Mouse (Mus musculus): Measurements from ENCODE around the gene Gm40193. TPM values are rescaled to one million over a fixed set of nuclear protein-coding genes. Genes with fewer than 3 reads are reported as not detected.
"Not testable (repeated sequence)": the region's sequence is repeated elsewhere in the genome, so short reads cannot be mapped to it uniquely, and the experiment has no call there.

Gm40193 gene
- polyA plus RNA-seq (2015; fragmentation: Nextera tagmentation; extraction: Ambion mirVana), result not detected in 2 replicates

DNA sequence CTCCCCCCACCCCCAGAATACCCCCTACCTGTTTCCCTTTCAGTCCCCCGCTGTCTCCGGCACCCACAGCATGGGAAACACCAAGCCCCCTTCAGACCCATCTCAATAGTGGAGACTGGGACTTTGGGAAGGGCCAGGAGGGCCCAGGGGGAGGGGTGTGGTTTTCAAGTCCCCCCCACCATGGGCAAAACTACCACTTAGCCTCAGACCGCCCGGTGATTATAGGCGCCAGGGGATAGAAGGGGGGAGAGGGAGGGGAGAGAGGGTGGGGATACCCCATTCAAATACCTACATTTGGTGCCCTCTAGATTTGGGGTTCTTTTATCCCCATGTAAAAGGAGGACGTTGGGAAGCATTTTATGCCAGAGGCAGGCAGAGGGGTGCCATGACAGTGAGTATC, at the start of gene Gm40193:
TSS of gene Gm40193 (minus strand) at position 101 of the 400 bp plus-strand sequence.
- WGBS, result 77% methylated on average over 6 of the region's 6 CpGs
- H3K27ac ChIP-seq (replicated peaks), result no peak within 1 kb of the TSS

DNA sequence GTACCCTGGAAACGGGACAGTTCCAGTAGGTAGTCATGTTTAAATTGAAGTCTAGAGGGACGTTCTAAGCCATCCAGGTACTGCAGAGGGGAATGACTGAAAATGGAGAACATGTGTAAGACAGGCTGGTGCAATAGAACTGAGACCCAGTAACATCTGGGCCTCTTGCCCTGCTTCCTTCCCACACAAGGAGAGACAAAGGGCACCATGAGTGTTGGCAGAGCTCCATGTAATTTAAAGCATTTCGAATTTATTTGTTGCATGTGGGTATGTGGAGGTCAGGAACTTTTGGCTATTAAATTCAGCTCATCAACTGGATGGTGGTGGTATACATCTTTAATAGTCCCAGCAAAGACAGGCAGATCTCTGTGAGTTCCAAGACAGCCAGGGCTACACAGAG, 49.5 kb upstream of the Gm40193 start:
- no peaks in the 10 kb centered on the region for H3K9me3 ChIP-seq (replicated peaks)
- H3K4me1 ChIP-seq, result peaks cover 70% of the 10 kb centered on the region
- no peak overlapping the region for H3K9ac ChIP-seq (replicated peaks)
- 77% methylated on average over 3 of the region's 3 CpGs for WGBS
- no peaks in the 10 kb centered on the region for H3K27me3 ChIP-seq (replicated peaks)
- no peak overlapping the region for H3K4me2 ChIP-seq
- no peak for ATAC-seq (ENCODE audit: low FRiP score)
- H3K36me3 ChIP-seq, result no peaks in the 10 kb centered on the region
- H3K27ac ChIP-seq (replicated peaks), result no peak overlapping the region
- H3K4me3 ChIP-seq (replicated peaks), result no peak overlapping the region

More for the DNA sequence above, at the start of gene Gm40193:
- no peak within 1 kb of the TSS for H3K4me2 ChIP-seq
- peaks cover 15% of the 10 kb centered on the region for H3K36me3 ChIP-seq
- ATAC-seq (ENCODE audit: low FRiP score), result no peak
- H3K4me3 ChIP-seq (replicated peaks), result no peak within 1 kb of the TSS
- H3K9ac ChIP-seq (replicated peaks), result no peak within 1 kb of the TSS
- no peaks in the 10 kb centered on the region; the same call in 1 of the 2 replicates for H3K27me3 ChIP-seq (replicated peaks)
- H3K4me1 ChIP-seq, result no peaks in the 10 kb centered on the region
- H3K9me3 ChIP-seq (replicated peaks), result no peaks in the 10 kb centered on the region

DNA sequence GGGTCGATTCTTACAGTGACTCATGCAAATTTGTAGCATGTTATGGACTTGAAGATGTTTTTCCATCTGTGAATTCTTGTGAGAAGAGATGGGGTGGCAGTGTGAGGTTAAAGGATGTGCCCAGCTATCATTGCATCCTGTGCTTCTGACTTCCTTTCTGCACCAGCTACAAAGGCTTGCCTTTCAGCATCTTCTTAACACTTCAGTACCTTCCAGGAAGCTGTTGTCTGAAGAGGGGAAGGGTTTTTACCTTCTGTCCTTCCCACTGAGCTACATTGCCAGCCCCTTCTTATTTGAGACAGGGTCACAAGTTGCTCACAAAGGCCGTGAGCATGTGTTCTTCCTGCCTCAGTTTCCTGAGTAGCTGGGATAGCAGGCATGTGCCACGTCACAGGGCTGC, 48.2 kb upstream of the Gm40193 start:
- Histone ChIP-seq H3K4me1 (peaks cover 69% of the 10 kb centered on the region), H3K9ac (replicated peaks) (no peak overlapping the region), H3K27ac (replicated peaks) (no peak overlapping the region), H3K9me3 (replicated peaks) (no peaks in the 10 kb centered on the region), H3K36me3 (no peaks in the 10 kb centered on the region), H3K27me3 (replicated peaks) (no peaks in the 10 kb centered on the region), H3K4me2 (no peak overlapping the region), H3K4me3 (replicated peaks) (no peak overlapping the region)
- ATAC-seq (ENCODE audit: low FRiP score), result no peak
- 94% methylated on average over 3 of the region's 3 CpGs for WGBS

DNA sequence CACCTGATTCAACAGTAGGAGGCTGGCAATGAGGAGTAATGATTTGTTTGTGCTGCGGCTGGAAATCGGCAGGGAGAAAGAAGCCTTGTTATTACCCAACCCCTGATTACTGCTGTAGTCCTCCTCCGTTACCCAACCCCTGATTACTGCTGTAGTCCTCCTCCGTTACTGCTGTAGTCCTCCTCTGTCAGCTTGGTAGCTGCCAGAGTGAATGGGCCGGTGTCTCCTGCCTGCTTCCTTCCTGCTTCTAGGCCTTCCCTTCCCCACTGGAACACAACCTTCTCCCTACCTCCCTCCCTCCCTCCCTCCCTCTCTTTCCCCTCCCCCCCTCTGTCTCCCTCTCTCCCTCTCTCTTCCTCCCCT, 47.6 kb upstream of the Gm40193 start:
- no peaks in the 10 kb centered on the region for H3K36me3 ChIP-seq
- ATAC-seq (ENCODE audit: low FRiP score), result no peak
- H3K4me2 ChIP-seq, result no peak overlapping the region
- peaks cover 65% of the 10 kb centered on the region for H3K4me1 ChIP-seq
- H3K9ac ChIP-seq (replicated peaks), result no peak overlapping the region
- no peaks in the 10 kb centered on the region for H3K9me3 ChIP-seq (replicated peaks)
- no peak overlapping the region for H3K4me3 ChIP-seq (replicated peaks)
- 46% methylated on average over 5 of the region's 5 CpGs for WGBS
- H3K27ac ChIP-seq (replicated peaks), result no peak overlapping the region
- no peaks in the 10 kb centered on the region for H3K27me3 ChIP-seq (replicated peaks)

DNA sequence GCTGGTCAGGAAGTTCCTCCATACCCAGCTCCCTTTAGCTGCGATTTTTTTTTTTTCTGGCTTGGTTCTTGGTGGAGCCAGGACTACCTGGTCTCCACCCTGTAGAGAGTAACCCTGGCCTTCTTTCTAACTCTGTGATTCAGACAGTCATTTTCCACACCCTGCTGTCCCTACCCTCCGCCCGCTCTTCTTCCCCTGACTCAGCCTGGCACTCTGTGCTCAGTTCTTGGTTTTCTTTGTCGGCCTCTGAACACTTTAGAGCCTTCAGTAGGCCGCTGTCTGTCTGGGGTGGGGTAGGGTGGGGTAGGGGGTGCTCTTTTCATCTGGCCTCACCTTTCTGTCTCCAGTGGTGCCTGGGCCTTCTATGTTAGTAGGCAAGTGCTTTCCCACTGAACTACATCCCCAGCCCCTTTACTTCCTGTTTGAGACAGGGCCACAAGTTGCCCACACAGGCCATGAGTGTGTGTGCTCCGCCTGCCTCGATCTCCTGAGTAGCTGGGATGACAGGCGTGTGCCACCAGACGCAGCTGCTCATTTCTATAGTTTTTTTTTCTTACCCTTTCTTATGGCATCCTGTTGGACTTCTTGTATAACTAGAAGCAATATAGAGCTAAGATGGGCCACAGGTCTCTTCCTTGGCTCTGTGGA, 47.1 kb upstream of the Gm40193 start:
- Histone ChIP-seq H3K4me2 (no peak overlapping the region), H3K4me1 (peaks cover 60% of the 10 kb centered on the region), H3K27me3 (replicated peaks) (no peaks in the 10 kb centered on the region), H3K9ac (replicated peaks) (no peak overlapping the region), H3K27ac (replicated peaks) (no peak overlapping the region), H3K9me3 (replicated peaks) (no peaks in the 10 kb centered on the region), H3K4me3 (replicated peaks) (no peak overlapping the region), H3K36me3 (no peaks in the 10 kb centered on the region)
- WGBS, result 88% methylated on average over 9 of the region's 9 CpGs
- ATAC-seq (ENCODE audit: low FRiP score), result no peak

DNA sequence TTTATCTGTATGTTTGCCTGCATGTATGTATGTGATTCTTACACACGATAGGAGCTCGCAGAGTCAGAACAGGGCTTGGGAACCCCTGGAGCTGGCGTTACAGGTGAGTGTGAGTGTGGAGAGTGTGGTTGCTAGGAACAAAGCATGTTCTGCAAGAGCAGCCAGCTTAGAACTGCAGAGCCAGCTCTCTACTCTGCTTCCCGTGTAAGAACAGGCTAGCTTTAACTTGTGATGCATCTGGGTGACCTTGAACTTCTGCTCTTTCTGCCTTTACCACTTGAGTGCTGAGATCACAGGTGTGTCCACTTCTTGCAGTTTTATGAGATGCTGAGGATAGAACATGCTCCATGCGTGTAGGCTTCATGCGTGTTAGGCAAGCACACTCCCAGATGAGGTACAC, 46.2 kb upstream of the Gm40193 start:
- no peak overlapping the region for H3K4me3 ChIP-seq (replicated peaks)
- no peak overlapping the region for H3K27ac ChIP-seq (replicated peaks)
- ATAC-seq (ENCODE audit: low FRiP score), result no peak
- no peak overlapping the region for H3K9ac ChIP-seq (replicated peaks)
- no peaks in the 10 kb centered on the region for H3K27me3 ChIP-seq (replicated peaks)
- no peaks in the 10 kb centered on the region for H3K9me3 ChIP-seq (replicated peaks)
- H3K36me3 ChIP-seq, result no peaks in the 10 kb centered on the region
- whole genome bisulfite sequencing, result 90% methylated on average over 6 of the region's 6 CpGs
- H3K4me1 ChIP-seq, result peaks cover 55% of the 10 kb centered on the region
- H3K4me2 ChIP-seq, result no peak overlapping the region

DNA sequence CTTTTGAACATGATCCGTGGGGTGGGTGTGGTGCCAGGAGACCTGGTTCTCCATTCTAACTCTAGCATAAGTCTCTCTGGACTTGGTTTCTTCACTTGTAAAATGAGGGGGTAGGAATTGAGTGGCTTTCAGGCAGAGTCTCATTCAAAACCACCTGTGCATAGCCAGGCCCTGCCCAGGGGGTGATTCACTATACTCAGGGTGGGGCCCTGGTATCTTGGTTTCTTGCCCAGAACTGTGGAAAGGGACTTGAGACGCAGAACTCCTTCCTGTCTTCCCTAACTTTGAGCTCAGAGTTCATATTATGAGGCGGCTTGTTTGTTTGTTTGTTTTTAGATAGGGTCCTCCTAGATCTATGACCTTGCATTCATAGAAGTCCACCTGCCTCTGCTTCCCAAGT, 44.5 kb upstream of the Gm40193 start:
- H3K27ac ChIP-seq (replicated peaks), result no peak overlapping the region
- no peak overlapping the region for H3K4me3 ChIP-seq (replicated peaks)
- no peaks in the 10 kb centered on the region for H3K36me3 ChIP-seq
- H3K9ac ChIP-seq (replicated peaks), result no peak overlapping the region
- H3K27me3 ChIP-seq (replicated peaks), result no peaks in the 10 kb centered on the region
- no peaks in the 10 kb centered on the region for H3K9me3 ChIP-seq (replicated peaks)
- WGBS, result 83% methylated on average over 3 of the region's 3 CpGs
- H3K4me1 ChIP-seq, result peaks cover 54% of the 10 kb centered on the region
- ATAC-seq (ENCODE audit: low FRiP score), result no peak
- H3K4me2 ChIP-seq, result no peak overlapping the region

DNA sequence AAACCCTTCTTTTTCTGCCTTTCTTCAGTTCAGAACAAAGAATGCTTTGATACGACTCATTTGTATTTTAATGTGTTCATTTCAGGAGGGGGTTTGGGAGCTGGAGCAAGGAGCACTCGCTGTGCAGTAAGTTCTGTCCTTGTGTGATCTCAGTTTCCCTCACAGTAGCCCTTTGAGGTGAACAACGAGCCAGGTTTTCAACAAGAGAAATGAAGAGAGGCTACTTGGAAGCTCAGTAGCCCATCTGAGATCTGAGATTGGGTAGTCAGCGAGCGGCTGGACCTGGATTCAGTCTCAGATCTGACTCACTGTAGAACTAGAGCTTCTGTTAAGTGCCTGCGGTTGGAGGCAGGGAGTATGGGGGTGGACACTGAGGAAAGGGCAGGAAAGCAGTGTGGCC, 41.1 kb upstream of the Gm40193 start:
- peak overlapping the region; percentile 3; the same call in 1 of the 2 replicates for H3K4me2 ChIP-seq
- H3K27me3 ChIP-seq (replicated peaks), result no peaks in the 10 kb centered on the region
- H3K9ac ChIP-seq (replicated peaks), result no peak overlapping the region
- no peaks in the 10 kb centered on the region for H3K36me3 ChIP-seq
- 43% methylated on average over 6 of the region's 6 CpGs for WGBS
- H3K4me1 ChIP-seq, result peaks cover 36% of the 10 kb centered on the region
- no peaks in the 10 kb centered on the region for H3K9me3 ChIP-seq (replicated peaks)
- ATAC-seq (ENCODE audit: low FRiP score), result no peak
- peak overlapping the region; percentile 56 for H3K27ac ChIP-seq (replicated peaks)
- H3K4me3 ChIP-seq (replicated peaks), result no peak overlapping the region

DNA sequence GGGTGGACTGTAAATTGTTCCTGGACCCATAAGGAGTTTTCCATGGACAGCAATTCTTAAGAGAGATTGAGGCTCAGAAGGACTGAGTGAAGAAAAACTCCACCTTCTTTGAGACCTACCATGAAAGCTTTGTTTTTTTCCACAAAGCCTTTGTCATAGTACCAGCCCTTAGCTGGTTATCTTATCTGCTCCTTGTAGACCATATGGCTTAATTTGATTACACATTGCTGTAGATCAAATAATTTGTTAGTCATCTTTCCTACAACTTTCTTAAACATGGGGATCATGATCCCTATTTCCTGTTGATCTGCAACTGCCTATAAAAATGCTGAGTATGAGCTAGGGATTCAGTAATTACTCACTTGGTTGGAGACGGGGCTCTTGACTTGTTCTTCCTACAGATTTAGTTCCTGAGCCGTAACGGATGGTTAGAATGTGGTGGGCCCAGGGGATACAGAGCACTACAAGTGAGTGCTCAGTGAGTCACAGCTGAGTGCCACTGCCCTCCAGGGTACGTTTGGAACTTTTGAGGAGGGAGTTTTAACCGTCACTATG, 39.7 kb upstream of the Gm40193 start:
- ATAC-seq (ENCODE audit: low FRiP score), result no peak
- Histone ChIP-seq H3K36me3 (no peaks in the 10 kb centered on the region), H3K9ac (replicated peaks) (no peak overlapping the region), H3K27me3 (replicated peaks) (no peaks in the 10 kb centered on the region), H3K27ac (replicated peaks) (no peak overlapping the region), H3K4me1 (peaks cover 21% of the 10 kb centered on the region), H3K4me3 (replicated peaks) (no peak overlapping the region), H3K4me2 (no peak overlapping the region), H3K9me3 (replicated peaks) (no peaks in the 10 kb centered on the region)
- 55% methylated on average over 5 of the region's 5 CpGs for WGBS

DNA sequence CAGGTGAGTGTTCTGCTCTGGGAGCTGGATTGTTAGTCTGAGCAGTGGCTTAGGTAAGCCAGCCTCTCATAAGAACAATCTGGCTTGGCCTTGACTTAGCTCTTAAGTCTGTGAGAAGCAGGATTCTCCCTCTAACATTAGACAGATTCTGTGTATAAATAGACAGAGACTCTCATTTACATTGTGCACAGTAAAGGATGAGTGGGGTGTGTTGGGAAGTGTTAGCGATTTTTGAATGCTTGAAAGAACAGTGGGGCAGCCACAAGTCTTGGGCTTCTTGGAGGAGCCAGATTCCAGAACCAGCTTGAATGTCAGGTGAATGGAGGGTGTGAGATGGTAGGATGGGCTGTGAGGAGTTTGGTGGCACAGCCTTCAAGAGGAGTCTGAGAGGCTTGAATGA, 38.9 kb upstream of the Gm40193 start:
- WGBS, result 88% methylated on average over 1 of the region's 1 CpGs
- H3K27ac ChIP-seq (replicated peaks), result no peak overlapping the region
- ATAC-seq (ENCODE audit: low FRiP score), result no peak
- H3K4me1 ChIP-seq, result peaks cover 26% of the 10 kb centered on the region
- no peaks in the 10 kb centered on the region for H3K9me3 ChIP-seq (replicated peaks)
- no peaks in the 10 kb centered on the region for H3K36me3 ChIP-seq
- no peak overlapping the region for H3K4me3 ChIP-seq (replicated peaks)
- no peak overlapping the region for H3K9ac ChIP-seq (replicated peaks)
- H3K27me3 ChIP-seq (replicated peaks), result no peaks in the 10 kb centered on the region
- H3K4me2 ChIP-seq, result no peak overlapping the region

DNA sequence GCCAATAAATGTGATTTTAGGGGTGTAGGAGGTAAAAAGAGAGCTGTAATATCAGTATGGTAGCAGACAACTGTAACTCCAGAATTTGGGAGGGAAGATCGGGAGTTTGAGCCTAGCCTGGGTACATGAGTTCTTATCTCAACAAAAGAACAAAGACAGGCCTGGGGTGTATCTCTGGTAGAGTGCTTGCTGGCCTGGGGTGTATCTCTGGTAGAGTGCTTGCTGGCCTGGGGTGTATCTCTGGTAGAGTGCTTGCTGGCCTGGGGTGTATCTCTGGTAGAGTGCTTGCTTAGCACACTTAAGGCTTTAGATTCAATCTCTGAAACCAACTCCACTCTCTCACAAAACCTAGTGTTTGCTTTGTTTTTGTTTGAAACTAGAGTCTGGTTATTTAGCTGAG, 37.9 kb upstream of the Gm40193 start:
- H3K4me2 ChIP-seq; H3K9me3 ChIP-seq (replicated peaks); H3K27ac ChIP-seq (replicated peaks); ATAC-seq (ENCODE audit: low FRiP score); H3K27me3 ChIP-seq (replicated peaks); H3K36me3 ChIP-seq; H3K4me3 ChIP-seq (replicated peaks); H3K9ac ChIP-seq (replicated peaks): not testable (repeated sequence)
- WGBS, result 92% methylated on average over 1 of the region's 1 CpGs
- H3K4me1 ChIP-seq, result peaks cover 36% of the 10 kb centered on the region

DNA sequence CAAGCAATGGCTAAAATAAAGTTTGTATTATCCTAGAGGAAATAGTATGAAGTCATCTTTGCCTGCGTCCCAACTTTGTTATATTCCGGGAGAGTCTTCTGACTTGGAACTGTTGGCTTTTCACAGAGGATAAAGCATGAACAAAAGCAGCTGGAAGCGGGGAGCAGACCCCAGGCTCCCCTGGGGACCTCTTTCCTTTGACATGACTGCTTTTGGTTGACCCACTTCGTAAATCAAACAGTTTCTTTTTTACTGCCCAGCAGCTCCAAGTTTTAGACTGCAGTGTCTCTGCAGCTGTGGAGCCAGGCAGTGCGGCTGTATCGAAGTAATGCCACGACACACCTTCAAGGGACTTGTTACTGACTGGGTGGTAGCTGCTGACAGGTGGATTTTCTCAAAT, 33.8 kb upstream of the Gm40193 start:
- no peak for ATAC-seq (ENCODE audit: low FRiP score)
- Histone ChIP-seq H3K4me2 (no peak overlapping the region), H3K4me1 (peaks cover 48% of the 10 kb centered on the region), H3K4me3 (replicated peaks) (no peak overlapping the region), H3K9ac (replicated peaks) (no peak overlapping the region), H3K27ac (replicated peaks) (no peak overlapping the region), H3K9me3 (replicated peaks) (no peaks in the 10 kb centered on the region), H3K36me3 (no peaks in the 10 kb centered on the region), H3K27me3 (replicated peaks) (no peaks in the 10 kb centered on the region)
- 27% methylated on average over 7 of the region's 7 CpGs for WGBS

Data from neural tube, embryonic 15.5 days (tissue).